Mouse (Mus musculus) monocyte, adult 5-6 weeks (primary cell): ENCODE results near the gene Gm8279. TPM values are rescaled to one million over a fixed set of nuclear protein-coding genes. Genes with fewer than 3 reads are reported as not detected.
"Not testable (repeated sequence)": the region's sequence is repeated elsewhere in the genome, so short reads cannot be mapped to it uniquely, and the experiment has no call there.

ENCODE experiments used
- ATAC-seq: fragments of 153-309, 156-312 bp; replicated peaks from 2 replicates; pipeline ENCODE4 v1.8.0; 2017; ENCODE audit warnings: mild to moderate bottlenecking; ENCODE audit not compliant: low TSS enrichment, insufficient number of reproducible peaks, severe bottlenecking, poor library complexity, low FRiP score
- total RNA-seq: library from RNA; stranded (forward); fragments of 200-1000, 200-491, 200-594 nt; gene quantifications from 3 replicates; pipeline ENCODE4 v1.2.3, GENCODE M21; 2017

Gm8279 gene
- total RNA-seq: not detected in 3 replicates

GRCm38 (mm10) chr14:5131219-5131618, at the start of gene Gm8279:
Gene Gm8279 (plus strand): TSS chr14:5131519.
- ATAC-seq: not testable (repeated sequence)

DNA sequence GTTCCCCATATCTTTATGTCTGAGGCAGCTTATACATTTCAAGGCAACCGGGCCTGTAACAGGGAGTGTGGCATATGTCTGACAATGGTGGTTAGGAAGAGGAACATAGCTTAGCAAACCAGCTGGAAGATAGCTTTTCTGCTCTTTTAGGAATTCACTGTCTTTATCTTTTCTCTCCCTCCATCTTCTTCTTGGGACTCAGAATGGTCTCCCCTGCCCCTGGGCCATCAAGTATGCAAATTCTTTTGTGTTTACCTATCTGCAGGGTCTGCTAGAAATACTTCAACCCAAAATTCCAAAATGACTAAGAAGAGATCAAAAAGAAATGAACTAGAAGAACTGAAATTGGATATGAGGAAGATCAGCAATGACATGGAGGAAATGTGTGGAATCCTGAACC, 32.9 kb downstream of the Gm8279 start, which contains the start of gene Gm3317:
Gm3317 (plus strand) TSS at position 301 of the 400 bp plus-strand sequence.
- ATAC-seq: not testable (repeated sequence)

DNA sequence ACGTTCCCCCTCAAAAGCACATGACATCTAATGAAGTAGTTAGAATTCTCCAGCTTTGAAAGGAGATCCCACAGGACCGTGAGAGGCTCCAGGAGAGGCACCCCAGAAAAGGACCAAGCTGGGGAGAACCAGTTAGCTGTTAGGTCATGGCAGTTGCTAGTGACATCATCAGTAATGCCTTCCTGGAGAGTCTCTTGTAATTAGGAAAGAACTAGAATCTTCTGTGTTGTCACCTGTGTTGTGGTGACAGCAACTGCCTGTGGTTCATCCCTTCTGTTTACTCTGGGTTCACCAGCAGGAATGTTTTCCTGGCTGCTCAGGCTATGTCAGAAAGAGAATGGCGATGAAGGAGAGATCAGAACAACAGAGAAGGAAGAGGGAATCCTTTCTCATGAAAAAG, 54.2 kb downstream of the Gm8279 start, which contains the start of gene Gm8271:
Gm8271 (plus strand) TSS at position 301 of the 400 bp plus-strand sequence.
- not testable (repeated sequence) for ATAC-seq

Other genes starting within 250 kb of the Gm8279 start
- gene Gm3278, start 239.1 kb upstream of the Gm8279 start, total RNA-seq: not detected in 3 replicates
- gene Gm8297, start 147.6 kb upstream of the Gm8279 start, total RNA-seq: not detected in 3 replicates
- gene Gm3298, start 115.6 kb upstream of the Gm8279 start, total RNA-seq: not detected in 3 replicates
- gene 4930555G01Rik, start 80.9 kb upstream of the Gm8279 start, total RNA-seq: not detected in 3 replicates
- gene Gm8281, start 60.5 kb upstream of the Gm8279 start, total RNA-seq: 0.39 TPM in 1 of 3 replicates, not detected in the others
- not detected in 3 replicates for gene Gm3317, start 33.0 kb downstream of the Gm8279 start, total RNA-seq
- not detected in 3 replicates for gene Gm8271, start 54.3 kb downstream of the Gm8279 start, total RNA-seq
- gene Gm3526, start 129.1 kb downstream of the Gm8279 start, total RNA-seq: not detected in 3 replicates
- not detected in 3 replicates for gene Gm3542, start 203.4 kb downstream of the Gm8279 start, total RNA-seq